Mouse (Mus musculus) brown adipose tissue, adult 24 weeks (tissue): Measurements from ENCODE around the gene Stx12. TPM values are rescaled to one million over a fixed set of nuclear protein-coding genes. Genes with fewer than 3 reads are reported as not detected.
A peak's percentile ranks its signal among the peaks of the same experiment; 100 is the strongest.

Experiments used
- H3K27ac ChIP-seq: fragments of 200-500 bp; replicated peaks from 2 replicates; pipeline ENCODE4 v1.5.1; 2012; ENCODE audit warnings: low read depth, mild to moderate bottlenecking, low read length
- H3K4me1 ChIP-seq: fragments of 200-500 bp; 2 replicates; pipeline ENCODE4 v1.6.1; 2012; ENCODE audit warnings: low read length, mixed read lengths; ENCODE audit not compliant: control insufficient read depth, insufficient read depth, insufficient read length
- H3K4me3 ChIP-seq: fragments of 200-500 bp; 2 replicates; pipeline ENCODE4 v1.5.1; 2012; ENCODE audit warnings: low read depth, mild to moderate bottlenecking, low read length, moderate library complexity; ENCODE audit not compliant: insufficient read depth
- polyA plus RNA-seq: library from polyadenylated mRNA; stranded (reverse); fragments of >200 nt; gene quantifications from 2 replicates; pipeline ENCODE4 v1.2.4, GENCODE M21; 2012; ENCODE audit not compliant: missing spikeins, insufficient read depth, insufficient read length

Stx12 gene
- polyA plus RNA-seq, 1 experiment = 53.6 TPM

- H3K4me3 ChIP-seq = peak overlapping the region; percentile 88
- peaks cover 2% of the 10 kb centered on the region; the same call in 1 of the 2 replicates for H3K4me1 ChIP-seq
- H3K27ac ChIP-seq = peak overlapping the region; percentile 82
These were observed 600 bp upstream of the Stx12 start for GRCm38 (mm10) chr4:132884844-132885374.

GRCm38 (mm10) chr4:132883561-132884063 lies 697 bp downstream of the Stx12 start:
- H3K4me1 ChIP-seq = peaks cover 7% of the 10 kb centered on the region; the same call in 1 of the 2 replicates
- peak overlapping the region; percentile 88 for H3K4me3 ChIP-seq
- peak overlapping the region; percentile 92 for H3K27ac ChIP-seq

- H3K27ac ChIP-seq = no peak overlapping the region
- H3K4me1 ChIP-seq = peaks cover 1% of the 10 kb centered on the region; the same call in 1 of the 2 replicates
- no peak overlapping the region for H3K4me3 ChIP-seq
These were observed 9.8 kb downstream of the Stx12 start for GRCm38 (mm10) chr4:132874363-132875097.

GRCm38 (mm10) chr4:132873481-132874362 lies 10.6 kb downstream of the Stx12 start:
- Histone ChIP-seq H3K27ac (no peak overlapping the region), H3K4me1 (no peaks in the 10 kb centered on the region; the same call in 1 of the 2 replicates), H3K4me3 (no peak overlapping the region)

GRCm38 (mm10) chr4:132871116-132871515 lies 13.2 kb downstream of the Stx12 start:
- H3K4me3 ChIP-seq = no peak overlapping the region
- no peaks in the 10 kb centered on the region; the same call in 1 of the 2 replicates for H3K4me1 ChIP-seq
- no peak overlapping the region for H3K27ac ChIP-seq

GRCm38 (mm10) chr4:132864856-132865255 lies 19.5 kb downstream of the Stx12 start:
- no peak overlapping the region for H3K27ac ChIP-seq
- H3K4me3 ChIP-seq = no peak overlapping the region
- H3K4me1 ChIP-seq = no peaks in the 10 kb centered on the region

- H3K4me3 ChIP-seq = no peak overlapping the region
- H3K27ac ChIP-seq = no peak overlapping the region
- no peaks in the 10 kb centered on the region for H3K4me1 ChIP-seq
These were observed 21.3 kb downstream of the Stx12 start for GRCm38 (mm10) chr4:132863012-132863411.

GRCm38 (mm10) chr4:132860880-132861279 lies 23.4 kb downstream of the Stx12 start:
- no peak overlapping the region for H3K4me3 ChIP-seq
- no peaks in the 10 kb centered on the region for H3K4me1 ChIP-seq
- no peak overlapping the region for H3K27ac ChIP-seq

- Histone ChIP-seq H3K4me1 (no peaks in the 10 kb centered on the region), H3K4me3 (peak overlapping the region; percentile 73; the same call in 1 of the 2 replicates), H3K27ac (no peak overlapping the region)
These were observed 40.6 kb downstream of the Stx12 start for GRCm38 (mm10) chr4:132843705-132844071.

- H3K4me3 ChIP-seq = peak within 1 kb of the TSS; percentile 73
These were observed 41.2 kb downstream of the Stx12 start, which contains the start of gene Ppp1r8 for GRCm38 (mm10) chr4:132842970-132843704. Ppp1r8 (minus strand) TSS chr4:132843169.

GRCm38 (mm10) chr4:132842281-132842906 lies 41.9 kb downstream of the Stx12 start:
- peak overlapping the region; percentile 67 for H3K4me3 ChIP-seq
- no peaks in the 10 kb centered on the region for H3K4me1 ChIP-seq
- 0 out of 2 replicates have a peak overlapping the region, but pooled peaks have one; percentile 9 for H3K27ac ChIP-seq

More at GRCm38 (mm10) chr4:132842970-132843704, 41.2 kb downstream of the Stx12 start, which contains the start of gene Ppp1r8:
- peak within 1 kb of the TSS; percentile 23; the same call in 1 of the 2 replicates for H3K27ac ChIP-seq
- H3K4me1 ChIP-seq = no peaks in the 10 kb centered on the region

- Histone ChIP-seq H3K4me1 (no peaks in the 10 kb centered on the region), H3K4me3 (no peak overlapping the region), H3K27ac (no peak overlapping the region)
These were observed 42.8 kb downstream of the Stx12 start for GRCm38 (mm10) chr4:132841493-132841892.

- no peak overlapping the region for H3K4me3 ChIP-seq
- no peak overlapping the region for H3K27ac ChIP-seq
- no peaks in the 10 kb centered on the region for H3K4me1 ChIP-seq
These were observed 60.5 kb downstream of the Stx12 start for GRCm38 (mm10) chr4:132823614-132824366.
